Mouse (Mus musculus) lung, postnatal 4 days (tissue): ENCODE data around the gene Pphln1.

ENCODE experiments used
- DNase-seq, 2 experiments: peaks; one replicate each; pipeline ENCODE4 v3.0.0; 2021

Gene Pphln1

DNA sequence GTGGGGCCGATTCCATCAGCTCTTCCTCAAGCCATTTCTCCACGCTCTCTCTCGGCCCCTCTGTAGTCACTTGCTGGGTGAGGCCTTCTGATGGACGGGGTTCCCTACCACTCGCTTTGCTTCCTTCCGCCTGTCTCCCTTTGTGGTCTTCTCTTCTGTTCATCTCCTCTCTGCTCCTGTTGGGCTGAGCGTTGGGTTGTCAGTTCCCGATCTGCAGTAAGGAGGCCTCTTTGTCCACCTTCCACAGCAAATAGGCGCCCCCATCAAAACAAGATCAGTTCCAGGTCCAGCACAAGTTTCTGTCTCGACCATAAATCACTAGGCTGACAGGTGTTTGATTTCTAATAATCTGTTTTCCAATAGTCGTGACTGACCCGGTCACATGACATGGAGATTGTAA is 37.8 kb downstream of the Pphln1 start:
- DNase-seq = no peak

- DNase-seq = peak; percentile 31 to 66
Measured at GRCm38 (mm10) chr15:93438663-93439062, 40.5 kb downstream of the Pphln1 start.

GRCm38 (mm10) chr15:93442271-93442670 is 44.1 kb downstream of the Pphln1 start:
- no peak for DNase-seq

- DNase-seq = no peak
Measured at GRCm38 (mm10) chr15:93443676-93444075, 45.5 kb downstream of the Pphln1 start.

DNA sequence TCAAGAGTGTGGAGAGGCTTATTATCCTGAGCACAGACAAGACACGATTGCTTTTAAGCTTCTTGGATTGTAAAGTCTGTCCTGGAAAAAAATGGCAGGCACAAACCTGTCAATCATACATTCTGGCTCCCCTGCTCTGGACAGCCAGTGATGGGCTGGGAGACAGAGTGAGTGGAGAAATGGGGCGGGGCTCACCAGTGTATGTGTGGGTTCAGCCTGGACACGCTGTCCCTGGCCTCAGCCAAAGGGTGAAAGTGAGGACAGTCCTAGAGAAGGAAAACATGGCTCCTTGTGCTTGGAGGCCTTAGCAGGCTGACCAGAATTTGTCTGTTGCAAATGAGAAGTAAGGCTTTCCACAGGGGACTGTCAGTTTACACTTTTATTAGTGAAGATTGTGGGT is 50.7 kb downstream of the Pphln1 start:
- DNase-seq = peak in 1 of 2 experiments; percentile 29

DNA sequence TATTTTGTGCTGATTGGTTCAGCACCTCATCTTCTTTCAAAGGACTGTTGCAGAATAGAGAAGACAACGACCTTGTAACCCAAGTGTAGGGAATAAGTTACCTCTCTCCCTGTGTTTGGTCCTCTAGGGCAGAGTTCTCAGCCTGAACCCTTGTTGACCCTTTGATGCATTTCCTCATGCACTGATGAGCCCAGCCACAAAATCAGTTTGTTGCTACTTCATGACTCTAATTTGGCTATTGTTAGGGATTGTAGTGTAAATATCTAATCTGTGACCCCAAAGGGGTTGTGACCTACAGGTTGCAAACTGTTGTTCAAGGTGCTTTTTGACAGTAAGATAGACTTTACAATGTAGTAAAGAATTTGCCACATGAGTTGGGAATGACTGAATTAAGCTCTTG is 55.1 kb downstream of the Pphln1 start:
- no peak for DNase-seq

GRCm38 (mm10) chr15:93456005-93456404 is 57.9 kb downstream of the Pphln1 start:
- DNase-seq = no peak

DNA sequence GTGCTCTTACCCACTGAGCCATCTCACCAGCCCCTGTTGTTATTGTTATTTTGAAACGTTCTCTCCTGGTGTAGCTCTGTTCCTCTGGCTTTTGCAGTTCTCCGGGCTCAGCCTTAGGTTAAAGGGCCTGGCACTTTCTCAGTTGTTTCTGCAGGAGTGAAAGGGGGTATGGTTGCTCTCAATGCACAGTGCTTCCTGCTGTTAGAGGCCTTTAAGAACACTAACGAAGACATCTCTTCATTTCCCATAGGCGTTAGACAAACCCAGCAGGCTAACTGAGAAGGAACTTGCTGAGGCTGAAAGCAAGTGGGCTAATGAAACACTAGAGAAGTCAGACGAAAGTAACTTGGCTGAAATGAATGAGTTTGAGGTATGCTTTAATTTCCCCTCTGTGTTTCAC is 61.3 kb downstream of the Pphln1 start:
- no peak for DNase-seq

GRCm38 (mm10) chr15:93461066-93461465 is 62.9 kb downstream of the Pphln1 start:
- DNase-seq = no peak

DNA sequence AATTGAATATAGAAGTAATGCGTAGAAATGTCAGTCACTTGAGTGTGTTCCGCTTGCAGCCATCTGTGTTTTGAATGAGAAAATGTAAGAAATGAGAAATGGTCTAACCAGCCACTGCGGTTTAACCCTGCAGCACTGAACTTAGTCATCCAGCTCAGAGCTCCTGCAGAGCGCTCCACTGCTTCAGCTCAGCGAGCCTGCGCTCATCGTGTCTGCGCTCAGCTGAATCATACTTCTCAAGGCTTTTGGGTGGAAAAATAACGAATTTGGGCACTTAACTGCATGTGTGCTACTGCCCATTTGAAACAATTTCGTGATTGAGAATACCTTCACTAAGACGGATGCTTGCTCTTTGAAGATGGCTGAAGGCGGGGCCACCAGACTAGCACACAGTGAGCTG is 73.5 kb downstream of the Pphln1 start:
- DNase-seq = no peak

GRCm38 (mm10) chr15:93472089-93472488 is 73.9 kb downstream of the Pphln1 start:
- DNase-seq = no peak

- DNase-seq = no peak
Measured at GRCm38 (mm10) chr15:93474277-93474676, 76.1 kb downstream of the Pphln1 start.

GRCm38 (mm10) chr15:93475688-93476087 is 77.5 kb downstream of the Pphln1 start:
- DNase-seq = no peak

- no peak for DNase-seq
Measured at GRCm38 (mm10) chr15:93477729-93478128, 79.6 kb downstream of the Pphln1 start.

DNA sequence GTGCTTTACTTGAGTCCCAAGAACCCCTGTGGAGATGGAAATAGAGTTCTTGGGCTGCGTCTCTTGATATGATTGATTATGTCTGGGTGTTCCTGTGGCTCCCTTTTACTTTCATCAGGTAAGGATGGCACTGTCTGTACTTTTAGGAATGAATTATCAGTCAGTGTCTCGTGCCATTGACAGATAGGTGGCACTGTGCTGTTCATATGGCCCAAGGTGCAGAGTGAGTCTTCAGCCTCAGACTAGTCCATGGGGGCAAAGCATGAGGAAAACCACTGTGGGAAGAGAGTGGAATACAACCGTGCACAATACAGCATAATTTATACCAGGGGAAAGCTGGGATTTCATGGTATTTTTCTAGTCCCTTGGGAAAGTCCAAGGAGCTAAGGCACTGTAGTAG is 80.5 kb downstream of the Pphln1 start:
- DNase-seq = no peak

GRCm38 (mm10) chr15:93479445-93479844 is 81.3 kb downstream of the Pphln1 start:
- no peak for DNase-seq

GRCm38 (mm10) chr15:93481112-93481511 is 83.0 kb downstream of the Pphln1 start:
- DNase-seq = peak; percentile 42 to 65

DNA sequence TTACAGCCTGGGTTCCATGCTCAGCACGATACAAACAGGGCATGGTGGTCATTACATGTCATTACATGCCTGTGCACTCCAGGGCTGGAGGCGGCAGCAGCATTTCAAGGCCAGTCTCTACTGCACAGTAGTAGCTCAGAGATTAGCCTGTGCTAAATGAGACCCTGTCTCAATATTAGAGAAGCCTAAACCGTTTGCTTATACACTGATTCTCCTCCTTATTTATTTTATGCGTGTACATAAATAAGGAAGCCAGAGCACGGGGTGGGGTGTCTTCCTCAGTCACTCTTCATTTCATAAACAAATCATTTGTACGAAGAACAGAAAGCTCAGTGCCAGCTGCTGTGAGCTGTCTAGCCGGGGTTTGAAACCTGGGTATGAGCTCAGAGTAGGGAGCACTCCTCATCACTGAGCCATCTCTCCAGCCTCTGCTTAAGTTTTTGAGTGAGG is 86.1 kb downstream of the Pphln1 start:
- DNase-seq = peak; percentile 29 to 53

DNA sequence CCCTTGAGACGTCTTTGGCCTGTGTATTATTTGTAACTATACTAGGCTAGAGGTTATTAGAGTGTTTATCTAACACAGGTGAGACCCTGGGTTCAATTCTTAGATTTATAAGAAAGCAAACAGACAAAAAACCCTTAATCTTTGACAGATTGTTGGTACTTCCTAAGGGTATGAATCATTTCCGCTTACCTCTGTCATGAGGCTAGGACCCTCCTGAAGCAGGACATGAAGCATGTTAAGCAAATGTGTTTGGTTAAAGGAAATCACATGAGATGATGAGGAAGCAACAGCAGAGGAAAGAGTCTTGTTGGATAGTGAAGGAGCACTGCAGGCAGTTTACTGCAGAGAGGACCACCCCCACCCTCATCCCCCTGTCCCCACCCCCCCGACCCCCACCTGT is 87.1 kb downstream of the Pphln1 start:
- no peak for DNase-seq

GRCm38 (mm10) chr15:93486066-93486465 is 87.9 kb downstream of the Pphln1 start:
- DNase-seq = peak; percentile 49 to 73

DNA sequence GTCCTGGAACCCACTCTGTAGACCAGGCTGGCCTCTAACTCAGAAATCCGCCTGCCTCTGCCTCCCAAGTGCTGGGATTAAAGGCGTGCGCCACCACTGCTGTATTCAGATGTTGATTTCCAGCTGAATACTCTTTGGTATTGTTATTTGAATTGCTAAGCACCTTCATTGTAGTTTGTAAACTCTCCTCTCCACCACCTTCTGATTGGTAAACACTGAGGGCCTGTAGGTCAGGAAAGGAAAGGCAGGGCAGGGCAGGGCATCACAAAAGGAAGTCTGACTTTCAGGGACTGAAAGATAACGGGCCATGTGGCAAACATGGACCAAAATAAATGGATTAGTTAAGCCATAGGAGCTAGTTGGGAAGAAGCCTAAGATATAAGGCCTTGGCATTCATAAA is 91.4 kb downstream of the Pphln1 start:
- DNase-seq = no peak

GRCm38 (mm10) chr15:93494700-93495099 is 96.5 kb downstream of the Pphln1 start:
- no peak for DNase-seq

DNA sequence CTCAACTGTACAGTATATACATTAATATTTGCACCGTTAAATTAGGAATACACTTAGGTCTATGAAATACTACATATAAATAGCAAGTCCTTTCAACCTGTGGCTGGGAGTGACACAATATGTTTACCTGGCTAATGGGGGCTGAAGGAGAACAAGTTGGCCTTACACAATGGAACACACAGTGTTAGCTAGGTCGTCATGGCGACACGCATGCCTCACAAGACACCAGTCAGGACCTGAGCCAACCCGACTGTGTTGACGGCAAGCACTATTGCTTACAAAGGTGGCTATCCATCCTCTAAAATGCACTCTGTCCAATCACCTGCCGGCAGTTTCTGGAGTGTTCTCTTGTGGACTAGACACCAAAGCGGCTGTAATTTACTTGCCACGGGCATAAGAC is 101.7 kb downstream of the Pphln1 start:
- DNase-seq = no peak

- no peak for DNase-seq
Measured at GRCm38 (mm10) chr15:93502703-93503102, 104.6 kb downstream of the Pphln1 start.

- DNase-seq = no peak
Measured at GRCm38 (mm10) chr15:93503201-93503745, 105.1 kb downstream of the Pphln1 start.

GRCm38 (mm10) chr15:93504808-93505207 is 106.7 kb downstream of the Pphln1 start:
- no peak for DNase-seq
